Mouse (Mus musculus) olfactory bulb, adult 2 months (tissue): ENCODE data around the gene Nebl. TPM values are rescaled to one million over a fixed set of nuclear protein-coding genes. Genes with fewer than 3 reads are reported as not detected.

ENCODE experiments used
- H3K27ac ChIP-seq: fragments of 200-500 bp; 2 replicates; pipeline ENCODE4 v1.5.1; 2012; ENCODE audit warnings: low read depth, low read length; ENCODE audit not compliant: insufficient read depth
- H3K4me1 ChIP-seq: fragments of 200-500 bp; 2 replicates; pipeline ENCODE4 v1.6.1; 2012; ENCODE audit warnings: low read length; ENCODE audit not compliant: control insufficient read depth, insufficient read depth
- H3K4me3 ChIP-seq: fragments of 200-500 bp; 2 replicates; pipeline ENCODE4 v1.5.1; 2012; ENCODE audit warnings: mild to moderate bottlenecking, low read depth, low read length, moderate library complexity; ENCODE audit not compliant: insufficient read depth
- CTCF ChIP-seq: fragments of 200-500 bp; IDR thresholded peaks from 2 replicates; pipeline ENCODE4 v1.5.1; 2012; ENCODE audit warnings: low read depth, mild to moderate bottlenecking, low read length, moderate library complexity; ENCODE audit not compliant: insufficient read depth
- POLR2A ChIP-seq: fragments of 200-500 bp; IDR thresholded peaks from 2 replicates; pipeline ENCODE4 v1.6.1; 2012; ENCODE audit warnings: mild to moderate bottlenecking, low read depth, low read length, moderate library complexity; ENCODE audit not compliant: insufficient read depth
- WGBS: fragments of 180-500 bp; shearing (Covaris S2); methylation state at CpG from one replicate; pipeline ENCODE4 v1.1.7; 2018; 5-methylcytosine and 5-hydroxymethylcytosine counted together
- polyA plus RNA-seq: library from polyadenylated mRNA; stranded (reverse); fragments of >200 nt; gene quantifications from 2 replicates; pipeline ENCODE4 v1.2.4, GENCODE M21; 2012; ENCODE audit warnings: low replicate concordance; ENCODE audit not compliant: missing spikeins, insufficient read depth, insufficient read length

Nebl gene
- polyA plus RNA-seq, 1 experiment: 392 TPM

DNA sequence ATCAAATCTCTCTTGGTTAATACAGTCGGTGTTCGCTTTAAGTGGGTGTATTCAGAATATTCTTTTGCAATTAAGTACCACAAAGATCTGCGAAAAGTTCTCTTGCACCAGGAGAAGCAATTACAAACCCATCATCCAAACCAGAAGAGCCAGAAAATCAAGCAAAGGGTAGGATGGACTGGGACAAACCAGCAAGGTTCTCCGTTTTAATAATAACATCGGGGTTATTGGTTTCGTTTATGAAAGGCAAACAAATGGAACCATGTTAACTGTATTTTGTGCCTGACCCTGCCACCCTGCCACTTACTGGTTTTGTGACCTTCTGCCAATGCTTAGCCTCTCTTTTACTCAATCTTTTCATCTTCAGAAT lies 552 bp upstream of the Nebl start:
- no peak for TF ChIP-seq CTCF
- TF ChIP-seq POLR2A: no peak
- no peak overlapping the region for H3K27ac ChIP-seq
- H3K4me1 ChIP-seq: peaks cover 5% of the 10 kb centered on the region; the same call in 1 of the 2 replicates
- 35% methylated on average over 6 of the region's 6 CpGs for WGBS
- no peak overlapping the region for H3K4me3 ChIP-seq

DNA sequence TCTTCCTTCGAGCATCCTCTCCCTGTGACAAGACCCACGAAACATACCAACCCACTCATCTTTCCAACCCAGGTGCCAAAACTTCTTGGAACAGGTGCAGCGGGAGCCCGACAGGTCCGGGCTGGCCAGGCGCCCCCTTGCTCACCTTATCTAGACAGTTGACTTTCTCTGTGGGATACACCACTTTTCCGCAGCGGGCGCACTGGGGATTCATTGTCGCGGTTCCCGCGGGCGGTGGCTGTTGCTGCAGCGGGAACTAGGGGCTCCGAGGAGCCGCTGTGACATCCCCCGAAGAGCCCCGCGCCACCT lies 662 bp downstream of the Nebl start:
- TF ChIP-seq POLR2A: no peak
- TF ChIP-seq CTCF: no peak
- under 1% methylated on average over 20 of the region's 20 CpGs for WGBS
- peak overlapping the region; percentile 65 for H3K4me3 ChIP-seq
- peaks cover 5% of the 10 kb centered on the region; the same call in 1 of the 2 replicates for H3K4me1 ChIP-seq
- peak overlapping the region; percentile 58 for H3K27ac ChIP-seq

DNA sequence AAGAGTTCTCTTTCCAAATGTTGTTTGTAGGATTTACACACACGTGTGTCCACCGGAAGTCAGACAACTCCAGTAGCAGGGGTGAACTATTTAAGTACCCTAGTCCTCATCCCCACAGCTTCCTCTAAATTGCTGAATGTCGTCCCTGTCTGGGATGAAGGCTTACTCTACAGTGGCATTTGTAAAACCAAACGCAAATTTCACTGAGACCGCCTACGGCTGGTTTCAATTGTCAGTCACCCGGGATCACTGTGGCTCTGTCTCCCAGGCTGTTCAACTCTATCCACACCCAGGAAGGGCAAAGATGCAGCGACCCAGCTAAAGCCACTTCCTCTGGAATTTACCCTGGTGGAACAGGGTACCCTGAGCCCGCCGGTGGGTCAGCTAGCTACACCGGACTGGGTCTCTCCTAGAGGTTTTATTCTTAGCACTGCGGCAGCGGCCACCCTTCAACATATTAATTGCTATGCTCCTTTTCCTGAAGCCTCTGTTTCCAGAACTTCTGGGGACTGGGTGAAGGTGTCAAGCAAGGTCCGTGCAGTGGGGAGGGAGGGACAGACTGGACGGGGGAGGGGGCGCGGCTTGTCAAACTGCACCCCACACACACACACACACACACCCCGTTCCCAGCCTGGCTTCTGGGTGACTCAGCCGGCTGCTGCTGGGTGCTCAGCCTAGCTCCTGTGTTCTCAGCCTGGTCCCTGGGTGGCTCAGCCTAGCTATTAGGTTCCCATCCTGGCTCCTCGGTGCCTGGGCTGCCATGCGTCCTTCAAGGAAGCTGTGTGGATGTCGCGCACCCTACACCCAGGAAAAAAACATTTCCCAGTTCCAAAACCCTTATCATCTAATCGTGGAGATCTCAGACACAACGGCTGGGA lies 1.3 kb downstream of the Nebl start:
- Histone ChIP-seq H3K4me3 (peak overlapping the region; percentile 65), H3K27ac (peak overlapping the region; percentile 58), H3K4me1 (peaks cover 5% of the 10 kb centered on the region; the same call in 1 of the 2 replicates)
- no peak for TF ChIP-seq CTCF
- TF ChIP-seq POLR2A: no peak
- WGBS: 4% methylated on average over 25 of the region's 25 CpGs

- 48% methylated on average over 5 of the region's 5 CpGs for WGBS
- H3K4me1 ChIP-seq: peaks cover 9% of the 10 kb centered on the region; the same call in 1 of the 2 replicates
- no peak overlapping the region for H3K27ac ChIP-seq
- TF ChIP-seq POLR2A: no peak
- no peak for TF ChIP-seq CTCF
- H3K4me3 ChIP-seq: no peak overlapping the region
Observed at GRCm38 (mm10) chr2:17724405-17724804, 6.9 kb downstream of the Nebl start.

- Histone ChIP-seq H3K27ac (no peak overlapping the region), H3K4me3 (no peak overlapping the region), H3K4me1 (peaks cover 9% of the 10 kb centered on the region; the same call in 1 of the 2 replicates)
- 76% methylated on average over 12 of the region's 12 CpGs for WGBS
- TF ChIP-seq POLR2A (no peak), CTCF (no peak)
Observed at GRCm38 (mm10) chr2:17723268-17724019, 7.8 kb downstream of the Nebl start.

GRCm38 (mm10) chr2:17721177-17721715 lies 10.0 kb downstream of the Nebl start:
- Histone ChIP-seq H3K4me3 (no peak overlapping the region), H3K4me1 (0 out of 2 replicates have a peak, but pooled peaks cover 6% of the 10 kb centered on the region), H3K27ac (no peak overlapping the region)
- 88% methylated on average over 6 of the region's 6 CpGs for WGBS
- TF ChIP-seq CTCF (no peak), POLR2A (no peak)

DNA sequence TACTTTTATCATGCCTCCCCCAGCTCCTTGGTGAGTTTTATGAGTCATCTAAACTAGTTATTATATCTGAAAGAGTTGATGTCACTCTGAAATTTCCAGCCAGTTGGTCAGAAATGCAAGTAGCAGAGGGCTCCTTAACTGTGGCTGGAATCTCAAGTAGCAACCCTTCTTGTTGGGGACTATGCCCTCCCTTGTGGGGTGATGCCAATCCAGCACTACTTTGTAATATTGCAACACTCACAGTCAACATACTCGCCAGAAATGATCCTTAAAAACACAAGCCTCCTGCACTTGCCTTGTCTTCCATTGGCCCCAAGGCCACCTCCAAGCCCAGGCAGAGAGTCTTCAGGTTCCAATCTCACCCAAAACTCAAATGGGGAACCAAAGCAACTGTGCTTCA lies 13.0 kb downstream of the Nebl start:
- Histone ChIP-seq H3K4me1 (peaks cover 10% of the 10 kb centered on the region), H3K4me3 (no peak overlapping the region), H3K27ac (no peak overlapping the region)
- TF ChIP-seq CTCF: no peak
- TF ChIP-seq POLR2A: no peak
- WGBS: 85% methylated on average over 1 of the region's 1 CpGs

GRCm38 (mm10) chr2:17717200-17717599 lies 14.1 kb downstream of the Nebl start:
- Histone ChIP-seq H3K27ac (no peak overlapping the region), H3K4me3 (no peak overlapping the region), H3K4me1 (peaks cover 9% of the 10 kb centered on the region)
- TF ChIP-seq CTCF (no peak), POLR2A (no peak)
- WGBS: 77% methylated on average over 2 of the region's 2 CpGs

- TF ChIP-seq CTCF (no peak), POLR2A (no peak)
- WGBS: 43% methylated on average over 9 of the region's 9 CpGs
- Histone ChIP-seq H3K4me1 (peaks cover 11% of the 10 kb centered on the region), H3K27ac (peak overlapping the region; percentile 65), H3K4me3 (no peak overlapping the region)
Observed at GRCm38 (mm10) chr2:17715149-17715767, 16.0 kb downstream of the Nebl start.
